Mouse (Mus musculus) c-Kit-negative CD71-positive TER-119-positive erythroid progenitor cells, embryonic 14.5 days (primary cell): ENCODE results near the gene Usp3.

Experiments
- DNase-seq: peaks from one replicate; pipeline ENCODE4 v3.0.0-alpha.2; 2013; ENCODE audit warnings: low read depth, low spot score

Usp3 gene

GRCm38 (mm10) chr9:66592708-66593612 is at the start of gene Usp3:
Gene Usp3, minus strand, starts transcription at chr9:66593142.
- DNase-seq, result peak; percentile 94

GRCm38 (mm10) chr9:66640491-66640890 is 47.5 kb upstream of the Usp3 start:
- DNase-seq, result no peak

GRCm38 (mm10) chr9:66639626-66640025 is 46.7 kb upstream of the Usp3 start:
- no peak for DNase-seq

- no peak for DNase-seq
Observed at GRCm38 (mm10) chr9:66632441-66632840, 39.5 kb upstream of the Usp3 start.

DNA sequence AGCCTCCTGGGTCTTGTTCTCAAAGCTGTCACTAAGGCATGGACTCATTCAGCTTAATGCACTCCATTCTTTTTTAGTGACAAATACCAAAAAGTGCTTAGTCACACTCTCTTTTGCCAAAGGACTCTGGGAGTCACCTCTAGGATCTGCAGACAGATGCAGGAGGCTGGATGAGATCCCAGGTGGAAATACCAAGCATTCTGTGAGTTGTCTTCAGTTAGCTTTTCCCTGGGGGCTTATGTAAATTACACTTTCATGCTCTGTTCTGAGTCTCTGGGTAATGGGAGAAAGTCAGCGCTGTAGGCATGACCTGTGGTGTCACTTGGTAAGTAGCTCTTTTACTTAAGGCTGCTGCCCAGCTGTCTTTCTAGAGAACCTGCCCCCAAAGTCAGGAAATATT is 38.0 kb upstream of the Usp3 start:
- DNase-seq, result no peak

DNA sequence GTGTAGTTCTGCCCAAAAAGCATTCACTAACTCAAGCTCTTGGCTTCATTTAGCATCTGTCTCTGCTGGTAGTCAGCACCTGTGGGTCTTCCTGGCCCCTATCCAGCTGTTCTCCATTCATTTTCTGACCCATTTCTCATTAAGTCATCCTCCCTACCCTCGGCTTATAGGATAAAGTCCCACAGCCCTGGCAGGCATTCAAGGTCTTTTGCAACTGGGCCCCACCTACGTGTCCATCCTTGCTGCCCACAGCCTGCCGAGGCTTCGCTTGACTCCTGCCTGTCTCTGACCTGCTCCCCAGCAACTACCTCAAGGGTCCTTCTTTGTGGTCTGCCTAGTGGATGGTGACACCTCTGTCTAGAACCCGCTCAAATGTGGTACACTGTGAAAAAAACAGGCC is 33.7 kb upstream of the Usp3 start:
- no peak for DNase-seq

DNA sequence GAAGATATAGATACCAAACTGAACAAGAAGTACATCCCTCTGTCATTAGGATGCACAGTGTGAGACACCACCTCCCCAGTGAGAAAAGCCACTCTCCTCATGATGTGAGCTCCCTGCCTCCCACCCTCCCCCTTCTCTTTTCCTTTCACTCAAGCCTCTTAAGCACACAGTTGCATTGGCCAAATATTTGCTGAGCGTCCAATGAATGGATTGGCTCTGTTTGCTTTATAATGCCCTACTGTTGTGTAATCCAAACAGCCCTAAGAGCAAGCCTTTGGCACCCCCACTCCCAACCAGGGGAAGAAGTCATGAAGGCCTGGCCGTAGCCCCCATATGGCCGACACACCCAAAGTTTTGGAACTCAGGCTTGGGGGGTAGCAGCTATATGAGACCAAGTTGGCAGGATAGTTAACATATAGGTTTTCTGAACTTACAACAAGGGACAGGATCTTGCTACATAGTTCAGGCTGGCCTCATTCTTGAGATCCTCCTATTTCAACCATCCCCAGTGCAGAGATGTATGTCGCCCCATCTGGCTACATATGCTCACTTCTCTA is 33.1 kb upstream of the Usp3 start:
- no peak for DNase-seq

DNA sequence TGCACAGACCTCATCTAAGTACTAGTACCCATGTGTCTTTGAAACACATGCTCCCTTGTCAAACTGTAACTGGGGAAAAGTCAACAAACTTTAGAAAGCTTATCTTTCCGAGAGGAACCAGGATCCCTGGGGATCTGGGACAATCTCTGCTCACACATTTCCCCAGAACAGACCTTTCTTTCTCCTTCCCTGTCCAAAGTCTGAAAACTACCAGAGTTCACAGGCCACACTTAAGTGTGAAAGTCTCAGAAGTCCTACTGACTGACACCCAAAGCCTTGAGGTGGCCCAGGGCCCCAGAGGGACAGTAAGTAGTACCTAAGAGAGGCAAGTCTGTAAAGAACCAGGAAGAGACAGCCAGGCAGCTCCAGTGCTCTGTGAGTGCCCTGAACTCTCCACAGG is 31.9 kb upstream of the Usp3 start:
- no peak for DNase-seq

GRCm38 (mm10) chr9:66623627-66624026 is 30.7 kb upstream of the Usp3 start:
- no peak for DNase-seq

DNA sequence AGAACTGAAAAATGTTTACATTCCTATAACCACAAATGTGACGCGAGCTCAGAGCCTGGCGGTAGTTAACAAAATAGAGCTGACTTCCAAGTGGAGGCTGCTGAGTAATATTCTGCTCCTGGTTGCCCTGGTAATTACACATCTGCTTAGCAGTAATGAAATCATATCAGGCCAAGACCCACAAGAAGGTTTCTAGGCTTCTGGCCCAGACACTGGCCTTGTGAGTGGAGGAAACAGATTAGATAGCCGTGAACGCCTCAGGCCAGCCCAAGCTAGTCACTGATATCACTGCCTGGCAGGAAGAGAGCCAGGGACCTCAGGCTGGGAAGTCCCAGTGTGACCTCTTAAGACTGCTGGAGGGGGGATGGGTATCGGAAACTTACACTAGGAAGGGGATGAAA is 27.6 kb upstream of the Usp3 start:
- DNase-seq, result peak; percentile 28

GRCm38 (mm10) chr9:66620055-66620454 is 27.1 kb upstream of the Usp3 start:
- no peak for DNase-seq

DNA sequence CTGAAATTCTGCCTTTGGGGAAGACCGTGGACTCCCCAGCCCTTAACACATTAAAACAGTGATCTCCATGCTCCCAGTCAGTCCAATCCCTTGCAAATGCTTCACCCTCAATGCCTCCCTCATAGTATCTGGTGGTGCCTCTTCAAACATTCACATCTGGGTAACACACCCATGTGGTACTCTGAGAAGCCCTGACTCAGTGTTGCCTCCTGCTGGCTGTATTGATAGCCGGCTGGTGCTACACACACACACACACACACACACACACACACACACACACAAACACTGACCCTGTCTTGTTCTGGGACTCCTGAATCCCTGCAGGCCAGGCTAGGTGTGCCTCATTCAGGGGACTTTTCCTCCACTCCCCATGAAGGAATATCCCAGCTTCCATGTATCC is 24.9 kb upstream of the Usp3 start:
- DNase-seq, result no peak

DNA sequence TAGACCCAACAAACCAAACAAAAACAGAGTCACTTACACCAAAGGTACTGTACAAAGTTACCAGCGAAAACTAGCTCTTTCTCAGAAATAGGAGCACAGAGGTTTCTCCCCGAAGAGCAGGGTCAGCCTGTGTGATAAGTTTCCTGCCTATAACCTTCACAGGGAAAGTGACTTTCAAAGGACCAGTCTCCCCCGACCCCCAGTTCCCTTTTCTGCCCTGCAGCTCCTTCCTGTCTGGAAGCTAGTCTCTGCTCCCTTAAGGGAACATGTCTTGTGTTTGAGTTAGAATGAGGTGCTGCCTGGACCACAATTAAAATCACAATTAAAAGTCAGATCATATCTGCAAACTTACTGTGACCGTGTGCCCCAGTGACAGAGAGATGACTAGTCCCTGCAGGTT is 23.9 kb upstream of the Usp3 start:
- no peak for DNase-seq

GRCm38 (mm10) chr9:66615141-66615540 is 22.2 kb upstream of the Usp3 start:
- no peak for DNase-seq

DNA sequence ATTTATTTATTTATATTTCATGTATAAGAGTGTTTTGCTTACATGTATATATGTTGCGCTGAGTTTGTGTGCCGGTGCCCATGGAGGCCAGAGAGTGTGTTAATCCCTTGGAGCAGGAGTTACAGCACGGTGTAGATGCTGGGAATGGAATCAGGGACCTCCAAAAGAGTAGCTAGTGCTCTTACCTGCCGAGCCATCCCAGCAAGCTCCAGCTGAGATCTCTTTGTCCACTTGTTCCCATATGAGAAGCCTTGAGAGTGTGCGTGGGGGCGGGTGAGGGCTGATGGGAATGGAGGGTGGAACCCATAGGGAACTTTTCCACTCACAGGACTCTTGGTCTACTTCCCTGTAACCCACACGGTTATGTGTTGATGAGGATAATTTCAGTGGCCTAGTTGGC is 21.6 kb upstream of the Usp3 start:
- no peak for DNase-seq

DNA sequence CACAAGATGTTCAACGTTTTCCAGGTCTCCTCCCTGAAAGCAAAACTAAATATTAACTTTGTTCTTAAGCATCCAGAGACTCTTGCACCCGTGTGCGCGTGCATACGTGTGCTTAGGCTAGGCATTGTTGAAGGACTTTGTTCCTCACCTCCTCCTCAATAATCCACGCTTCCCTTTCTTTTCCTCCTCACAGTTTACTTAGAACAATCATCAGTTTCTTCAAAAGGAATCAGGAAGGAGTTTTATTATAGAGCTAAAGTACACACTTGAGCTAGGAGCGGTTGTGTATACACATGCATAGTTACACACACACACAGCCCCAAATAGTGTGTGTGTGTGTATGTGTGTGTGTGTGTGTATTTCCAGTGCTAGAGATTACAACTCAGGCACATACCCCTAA is 20.7 kb upstream of the Usp3 start:
- DNase-seq, result no peak

DNA sequence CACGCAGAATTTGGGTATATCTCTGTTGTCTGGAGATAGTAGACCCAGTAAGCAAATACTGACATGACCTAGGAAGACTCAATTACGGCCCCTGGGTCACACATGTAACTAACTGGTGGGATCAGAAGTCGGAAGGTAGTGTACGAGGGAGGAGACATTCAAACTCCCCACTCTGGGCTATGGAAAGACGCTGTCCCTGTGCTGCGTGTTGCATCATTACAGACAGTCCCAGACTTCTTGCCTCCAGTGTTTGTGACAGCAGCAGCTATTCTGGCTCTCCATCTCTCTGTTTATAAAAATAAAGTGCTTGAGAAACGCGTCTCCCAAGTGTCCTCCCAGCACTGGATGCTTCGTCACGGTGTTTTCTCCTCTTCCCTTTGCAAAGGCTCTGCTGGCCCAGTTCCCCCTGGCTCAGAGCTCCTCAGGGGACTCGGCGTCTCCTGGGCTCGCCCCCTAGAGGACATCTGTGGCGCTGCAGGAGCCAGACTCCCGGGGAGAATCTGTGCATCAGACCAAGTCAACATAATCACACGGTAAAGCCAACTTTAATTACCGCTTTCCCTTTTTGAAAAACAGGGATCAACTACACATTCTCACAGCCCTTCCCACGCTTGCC is 18.6 kb upstream of the Usp3 start:
- DNase-seq, result peak; percentile 36

DNA sequence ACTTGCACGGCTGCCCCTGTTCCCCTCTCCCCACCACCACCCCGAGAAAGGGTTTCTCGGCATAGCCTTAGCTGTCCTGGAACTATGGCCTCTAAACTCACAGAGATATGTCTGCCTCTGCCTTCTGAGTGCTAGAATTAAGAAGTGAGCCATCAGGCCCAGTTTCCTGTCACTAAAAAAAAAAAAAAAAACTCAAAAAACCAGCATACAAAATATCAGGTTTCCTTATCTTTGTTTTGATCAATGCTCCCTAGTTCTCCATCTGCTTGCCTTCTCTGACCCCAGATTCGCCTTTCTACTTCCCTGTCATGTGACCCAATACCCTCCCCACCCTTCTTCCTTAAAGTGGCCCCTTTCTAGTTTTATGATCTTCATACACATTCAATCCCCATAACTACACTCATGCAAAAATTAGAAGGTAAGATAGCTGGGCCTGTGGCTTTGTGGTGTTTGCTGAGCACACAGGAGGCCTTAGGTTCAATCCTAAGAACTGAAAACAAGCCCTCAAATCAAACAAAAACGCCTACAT is 15.9 kb upstream of the Usp3 start:
- DNase-seq, result no peak

GRCm38 (mm10) chr9:66606851-66607250 is 13.9 kb upstream of the Usp3 start:
- DNase-seq, result no peak

DNA sequence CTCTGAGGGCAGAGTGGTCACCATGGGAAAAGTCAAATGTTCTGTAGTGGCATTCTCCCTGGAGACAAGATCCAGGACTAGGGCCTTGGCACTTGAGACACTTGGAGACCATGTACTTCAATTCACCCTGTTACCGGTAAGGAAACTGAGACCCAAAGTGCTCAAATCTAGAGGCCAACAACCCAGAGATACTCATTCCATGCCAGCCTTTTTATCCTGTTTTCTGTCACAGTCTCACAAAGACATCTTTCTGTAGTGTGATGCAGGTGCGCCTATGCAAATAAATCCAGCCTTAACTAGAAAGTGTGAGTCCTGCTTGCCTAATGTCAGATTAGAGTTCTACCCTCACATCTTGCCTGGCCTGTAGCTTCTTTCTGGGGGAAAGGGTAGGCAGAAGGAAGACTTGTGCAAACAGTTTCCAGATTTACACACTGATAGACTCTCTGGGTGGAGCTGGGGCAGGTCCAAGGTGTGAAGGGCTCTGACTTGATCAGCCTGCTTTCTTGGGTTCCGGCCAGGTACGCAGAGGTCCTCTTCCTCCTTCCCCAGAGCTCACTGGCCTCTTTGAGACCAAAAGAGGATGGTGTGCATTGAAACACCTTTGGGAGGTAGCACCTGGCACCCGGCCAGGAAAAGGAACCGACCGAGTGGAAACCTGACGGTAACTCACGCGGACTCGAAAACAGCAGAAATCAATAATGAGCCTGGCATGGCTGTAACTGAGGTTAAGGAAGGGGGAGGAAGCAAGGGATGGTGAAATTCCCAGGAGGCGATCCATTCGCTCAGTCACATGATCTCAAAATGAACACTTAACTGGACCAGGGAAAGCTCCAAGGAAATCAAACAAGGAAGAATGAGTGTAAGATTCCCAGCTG is 13.2 kb upstream of the Usp3 start:
- DNase-seq, result no peak

GRCm38 (mm10) chr9:66604349-66605206 is 11.6 kb upstream of the Usp3 start:
- DNase-seq, result no peak
